Mouse (Mus musculus): ENCODE measurements around the gene Scaper. TPM values are rescaled to one million over a fixed set of nuclear protein-coding genes. Genes with fewer than 3 reads are reported as not detected.

The Scaper gene
- polyA plus RNA-seq (2012; fragmentation: generic; extraction: Trizol): 1.5 TPM

- Histone ChIP-seq H3K4me3 (peak within 1 kb of the TSS; percentile 51), H3K4me2 (ENCODE audit: low read depth) (peak within 1 kb of the TSS; percentile 99), H3K79me2 (ENCODE audit: control insufficient read depth, insufficient read depth) (no peaks in the 10 kb centered on the region), H3K36me3 (ENCODE audit: control insufficient read depth, insufficient read depth) (no peaks in the 10 kb centered on the region), H3K27me3 (ENCODE audit: control insufficient read depth, insufficient read depth, insufficient read length) (no peaks in the 10 kb centered on the region), H3ac (ENCODE audit: control insufficient read depth, insufficient read length) (peak within 1 kb of the TSS; percentile 54)
- TF ChIP-seq TCF3 (IDR thresholded peaks at IDR 0.05; ENCODE audit: insufficient read length, low read depth) (no peak), POLR2AphosphoS2 (IDR thresholded peaks at IDR 0.05; ENCODE audit: insufficient read length, low read depth) (peak; percentile 52), REST (IDR thresholded peaks at IDR 0.05; ENCODE audit: insufficient read depth, insufficient read length) (no peak), USF1 (IDR thresholded peaks at IDR 0.05; ENCODE audit: low read depth) (peak; percentile 84), POLR2A (IDR thresholded peaks at IDR 0.05; ENCODE audit: insufficient read length, low read depth) (peak; percentile 82)
Measured at GRCm38 (mm10) chr9:55937664-55938617, at the start of gene Scaper. Scaper (minus strand) TSS chr9:55938119.

DNA sequence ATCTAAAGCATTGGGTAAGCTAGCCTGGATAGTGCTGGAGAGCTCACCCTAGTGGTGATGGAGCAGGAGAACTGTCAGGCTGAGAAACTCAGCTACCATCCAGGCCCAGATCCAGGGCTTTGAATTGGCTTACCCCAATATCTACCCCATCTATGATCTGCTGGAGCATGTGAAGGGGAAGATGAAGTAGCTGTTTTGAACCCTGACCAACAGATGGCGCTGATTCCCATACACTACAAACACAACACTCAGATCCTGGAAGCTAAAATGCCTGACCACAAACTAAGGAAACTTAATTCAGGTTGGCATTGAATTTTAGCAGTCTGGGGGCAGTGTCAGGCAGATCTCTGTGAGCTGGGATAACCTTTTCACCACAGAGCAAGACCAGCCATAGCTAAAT, 8.9 kb upstream of the Scaper start:
- Histone ChIP-seq H3K36me3 (ENCODE audit: control insufficient read depth, insufficient read depth) (no peaks in the 10 kb centered on the region), H3ac (ENCODE audit: control insufficient read depth, insufficient read length) (no peak overlapping the region), H3K4me2 (ENCODE audit: low read depth) (no peak overlapping the region), H3K27me3 (ENCODE audit: control insufficient read depth, insufficient read depth, insufficient read length) (no peaks in the 10 kb centered on the region), H3K79me2 (ENCODE audit: control insufficient read depth, insufficient read depth) (no peaks in the 10 kb centered on the region), H3K4me3 (no peak overlapping the region)
- TF ChIP-seq MYOD1 (IDR thresholded peaks at IDR 0.05; ENCODE audit: control insufficient read depth in 1 of 3, insufficient read length in 2 of 3, low read depth in 2 of 3) (no peak), MYOG (IDR thresholded peaks at IDR 0.05; ENCODE audit: control insufficient read depth in 1 of 3, insufficient read depth in 1 of 3, insufficient read length in 2 of 3, low read depth in 2 of 3) (no peak)

GRCm38 (mm10) chr9:55941356-55941755, 3.4 kb upstream of the Scaper start:
- TF ChIP-seq POLR2A (IDR thresholded peaks at IDR 0.05; ENCODE audit: insufficient read length, low read depth) (no peak), MYOG (IDR thresholded peaks at IDR 0.05; ENCODE audit: control insufficient read depth in 1 of 3, insufficient read depth in 1 of 3, insufficient read length in 2 of 3, low read depth in 2 of 3) (no peak), POLR2AphosphoS2 (IDR thresholded peaks at IDR 0.05; ENCODE audit: insufficient read length, low read depth) (no peak), TCF12 (IDR thresholded peaks at IDR 0.05; ENCODE audit: insufficient read depth, poor library complexity, severe bottlenecking) (no peak), TCF3 (IDR thresholded peaks at IDR 0.05; ENCODE audit: insufficient read length, low read depth) (no peak), USF1 (IDR thresholded peaks at IDR 0.05; ENCODE audit: low read depth) (no peak), MAX (IDR thresholded peaks at IDR 0.05; ENCODE audit: low read depth) (no peak), E2F4 (IDR thresholded peaks at IDR 0.05; ENCODE audit: insufficient read depth) (no peak), CEBPB (IDR thresholded peaks at IDR 0.05; ENCODE audit: insufficient read depth, poor library complexity, severe bottlenecking) (no peak), SRF (IDR thresholded peaks at IDR 0.05; ENCODE audit: control insufficient read depth, insufficient read length, low read depth) (no peak), MYOD1 (IDR thresholded peaks at IDR 0.05; ENCODE audit: control insufficient read depth in 1 of 3, insufficient read length in 2 of 3, low read depth in 2 of 3) (no peak)

DNA sequence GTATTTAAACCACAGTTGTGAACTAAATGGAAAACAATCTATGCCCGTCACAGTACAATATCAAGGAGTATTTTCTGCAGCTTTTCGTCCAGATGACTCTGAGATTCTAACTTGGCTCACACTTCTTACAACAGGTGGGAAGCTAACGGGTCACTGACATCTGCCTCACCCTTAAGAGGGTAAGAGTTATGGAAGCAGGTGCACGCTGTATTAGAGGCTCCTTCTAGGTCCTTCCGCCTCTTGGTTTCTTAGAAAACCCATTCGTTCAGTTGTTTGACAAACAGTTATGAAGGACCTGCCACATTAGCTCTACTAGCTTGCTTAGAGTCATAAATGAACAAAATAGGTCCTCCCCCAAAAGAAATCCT, 683 bp upstream of the Scaper start:
- H3K36me3 ChIP-seq (ENCODE audit: control insufficient read depth, insufficient read depth): no peaks in the 10 kb centered on the region
- no peaks in the 10 kb centered on the region for H3K27me3 ChIP-seq (ENCODE audit: control insufficient read depth, insufficient read depth, insufficient read length)
- peak overlapping the region; percentile 99 for H3K4me2 ChIP-seq (ENCODE audit: low read depth)
- H3K4me3 ChIP-seq: peak overlapping the region; percentile 51
- H3ac ChIP-seq (ENCODE audit: control insufficient read depth, insufficient read length): peak overlapping the region; percentile 54
- H3K79me2 ChIP-seq (ENCODE audit: control insufficient read depth, insufficient read depth): no peaks in the 10 kb centered on the region
- TF ChIP-seq CEBPB (IDR thresholded peaks at IDR 0.05; ENCODE audit: insufficient read depth, poor library complexity, severe bottlenecking) (no peak), SRF (IDR thresholded peaks at IDR 0.05; ENCODE audit: control insufficient read depth, insufficient read length, low read depth) (no peak), USF1 (IDR thresholded peaks at IDR 0.05; ENCODE audit: low read depth) (no peak), TCF12 (IDR thresholded peaks at IDR 0.05; ENCODE audit: insufficient read depth, poor library complexity, severe bottlenecking) (peak; percentile 19), MYOD1 (IDR thresholded peaks at IDR 0.05; ENCODE audit: control insufficient read depth in 1 of 3, insufficient read length in 2 of 3, low read depth in 2 of 3) (peak in 2 of 3 experiments; percentile 30 to 75), POLR2A (IDR thresholded peaks at IDR 0.05; ENCODE audit: insufficient read length, low read depth) (no peak)

More at GRCm38 (mm10) chr9:55941356-55941755, 3.4 kb upstream of the Scaper start:
- H3K4me2 ChIP-seq (ENCODE audit: low read depth): no peak overlapping the region
- H3K36me3 ChIP-seq (ENCODE audit: control insufficient read depth, insufficient read depth): no peaks in the 10 kb centered on the region
- H3ac ChIP-seq (ENCODE audit: control insufficient read depth, insufficient read length): no peak overlapping the region
- no peaks in the 10 kb centered on the region for H3K79me2 ChIP-seq (ENCODE audit: control insufficient read depth, insufficient read depth)
- no peak overlapping the region for H3K4me3 ChIP-seq
- H3K27me3 ChIP-seq (ENCODE audit: control insufficient read depth, insufficient read depth, insufficient read length): no peaks in the 10 kb centered on the region

- Histone ChIP-seq H3K4me2 (ENCODE audit: low read depth) (peak overlapping the region; percentile 66), H3K36me3 (ENCODE audit: control insufficient read depth, insufficient read depth) (no peaks in the 10 kb centered on the region), H3K79me2 (ENCODE audit: control insufficient read depth, insufficient read depth) (no peaks in the 10 kb centered on the region), H3ac (ENCODE audit: control insufficient read depth, insufficient read length) (peak overlapping the region; percentile 54), H3K27me3 (ENCODE audit: control insufficient read depth, insufficient read depth, insufficient read length) (no peaks in the 10 kb centered on the region), H3K4me3 (peak overlapping the region; percentile 51)
- TF ChIP-seq CEBPB (IDR thresholded peaks at IDR 0.05; ENCODE audit: insufficient read depth, poor library complexity, severe bottlenecking): no peak
- TF ChIP-seq MAX (IDR thresholded peaks at IDR 0.05; ENCODE audit: low read depth): no peak
- no peak for TF ChIP-seq E2F4 (IDR thresholded peaks at IDR 0.05; ENCODE audit: insufficient read depth)
Measured at GRCm38 (mm10) chr9:55937224-55937663, 675 bp downstream of the Scaper start.

Data from myocyte (in vitro differentiated cells).